8 mouse cellular contexts compared by ENCODE assay signal in genomic region chr4:151385985-151386700, GRCm38 (mm10).
DNase-seq lines count a peak whose midpoint lies in the region; ATAC-seq and TF ChIP-seq lines count a peak whose summit lies in the region.

No protein-coding gene starts in this region.

- TF ChIP-seq CTCF in kidney, postnatal 0 days (IDR thresholded peaks at IDR 0.05; ENCODE audit: low read depth): no peak

- no peaks in the 10 kb centered on the region for H3K27me3 ChIP-seq in kidney, postnatal 0 days (ENCODE audit: insufficient read depth, low read length)
- peaks cover 44% of the 10 kb centered on the region for H3K27me3 ChIP-seq in embryonic facial prominence, embryonic 10.5 days (replicated peaks; ENCODE audit: low read depth, poor library complexity, severe bottlenecking)
- H3K27me3 ChIP-seq in hindbrain, embryonic 10.5 days (ENCODE audit: insufficient read depth, poor library complexity, severe bottlenecking): peaks cover 19% of the 10 kb centered on the region

- H3K27ac ChIP-seq in kidney, postnatal 0 days: peak overlapping the region; percentile 78; the same call in 1 of the 2 replicates
- H3K27ac ChIP-seq in embryonic facial prominence, embryonic 10.5 days (replicated peaks): 0 out of 2 replicates have a peak overlapping the region, but pooled peaks have one; percentile 70
- H3K27ac ChIP-seq in hindbrain, embryonic 10.5 days: peak overlapping the region; percentile 89

- H3K9me3 ChIP-seq in kidney, postnatal 0 days (replicated peaks; ENCODE audit: low read length): no peaks in the 10 kb centered on the region
- no peaks in the 10 kb centered on the region for H3K9me3 ChIP-seq in embryonic facial prominence, embryonic 10.5 days
- H3K9me3 ChIP-seq in hindbrain, embryonic 10.5 days: no peaks in the 10 kb centered on the region

- ATAC-seq in kidney, postnatal 0 days (replicated peaks; ENCODE audit: low FRiP score, low read depth): peak; percentile 71
- ATAC-seq in megakaryocyte-erythroid progenitor cell, adult 5-6 weeks (replicated peaks; ENCODE audit: low FRiP score, low TSS enrichment, poor library complexity, severe bottlenecking): 0 out of 2 replicates have a peak, but pooled peaks have one; percentile 26

- 0 out of 2 replicates have a peak overlapping the region, but pooled peaks have one; percentile 30 for H3K4me3 ChIP-seq in kidney, postnatal 0 days (replicated peaks; ENCODE audit: low read depth, low read length)
- H3K4me3 ChIP-seq in embryonic facial prominence, embryonic 10.5 days: peak overlapping the region; percentile 56
- H3K4me3 ChIP-seq in hindbrain, embryonic 10.5 days: peak overlapping the region; percentile 57

- no peaks in the 10 kb centered on the region for H3K36me3 ChIP-seq in kidney, postnatal 0 days (ENCODE audit: insufficient read depth, low read length)
- no peaks in the 10 kb centered on the region for H3K36me3 ChIP-seq in embryonic facial prominence, embryonic 10.5 days (replicated peaks)
- H3K36me3 ChIP-seq in hindbrain, embryonic 10.5 days: no peaks in the 10 kb centered on the region

- H3K9ac ChIP-seq in kidney, postnatal 0 days (ENCODE audit: low read depth, low read length): no peak overlapping the region

- 2% methylated on average over 12 of the region's 12 CpGs for WGBS in kidney, postnatal 0 days
- WGBS in embryonic facial prominence, embryonic 10.5 days: 13% methylated on average over 12 of the region's 12 CpGs
- WGBS in hindbrain, embryonic 10.5 days: 13% methylated on average over 12 of the region's 12 CpGs

- H3K4me2 ChIP-seq in kidney, postnatal 0 days (ENCODE audit: low read length): peak overlapping the region; percentile 63

- DNase-seq in kidney, postnatal 0 days (ENCODE audit: low spot score): peak; percentile 41
- DNase-seq in kidney, postnatal 36 days: no peak
- peak; percentile 14 for DNase-seq in embryonic facial prominence, embryonic 10.5 days (ENCODE audit: low spot score)
- DNase-seq in hindbrain, embryonic 10.5 days (ENCODE audit: low spot score): no peak
- DNase-seq in spleen, postnatal 36 days (ENCODE audit: low spot score in 2 of 2): no peak
- DNase-seq in left cerebral cortex, postnatal 4 days: no peak
- DNase-seq in left cerebral cortex, postnatal 10 days (ENCODE audit: extremely low spot score in 1 of 2, low spot score in 2 of 2): no peak

- no peaks in the 10 kb centered on the region; the same call in none of the 2 replicates for H3K4me1 ChIP-seq in kidney, postnatal 0 days (replicated peaks; ENCODE audit: insufficient read depth, low read length)
- peaks cover 24% of the 10 kb centered on the region for H3K4me1 ChIP-seq in embryonic facial prominence, embryonic 10.5 days
- peaks cover 24% of the 10 kb centered on the region for H3K4me1 ChIP-seq in hindbrain, embryonic 10.5 days (replicated peaks)

- intact Hi-C loops in left cerebral cortex, postnatal 4 days (cut with DNase I): no loop called here
- intact Hi-C loops in left cerebral cortex, postnatal 10 days (cut with DNase I): no loop called here

Comparison
In these comparisons a context has a peak if more than half of its experiments do, and no peak if none do; other contexts are left out.
1. DNase-seq: peak in kidney, postnatal 0 days (single experiment) and embryonic facial prominence, embryonic 10.5 days (single experiment); none in kidney, postnatal 36 days (0 of 2), hindbrain, embryonic 10.5 days (single experiment), spleen, postnatal 36 days (0 of 2), left cerebral cortex, postnatal 4 days (single experiment) and left cerebral cortex, postnatal 10 days (0 of 2).
2. Peak in every context shown above with its lines, with median percentiles within 50 percentile points of each other: H3K27ac ChIP-seq and H3K4me3 ChIP-seq.